In the genomic region with DNA sequence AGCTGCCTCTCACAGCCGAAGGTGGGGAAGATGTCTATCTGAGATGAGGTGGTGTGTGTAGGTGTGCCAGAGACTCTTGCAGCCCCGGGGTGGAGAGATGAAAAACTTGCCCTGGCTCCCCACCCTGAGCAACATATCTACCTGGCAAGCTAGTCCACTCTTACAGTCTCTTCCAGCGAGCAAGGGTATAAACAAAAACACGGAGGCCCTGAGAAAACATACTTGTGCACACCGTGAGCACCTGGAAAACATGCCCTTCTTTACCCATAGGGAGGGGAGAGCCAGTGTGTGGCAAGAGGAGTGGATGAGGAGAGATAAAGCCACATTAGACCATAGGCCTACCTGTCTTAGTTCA, we compare ENCODE assay signal across 19 mouse cellular contexts. TPM values are rescaled to one million over a fixed set of nuclear protein-coding genes. Genes with fewer than 3 reads are reported as not detected.
DNase-seq lines count a peak whose midpoint lies in the region; ATAC-seq and TF ChIP-seq lines count a peak whose summit lies in the region.
"Had no signal": no experiment of that assay in that cellular context is flagged by ENCODE, and none has a peak within 500 bp of the region (broad histone marks: within the 10 kb centered on the region; RNA-seq: fewer than 3 reads in every experiment).

No protein-coding gene starts in this region.

- TF ChIP-seq CTCF in gastrocnemius, adult 2 months (IDR thresholded peaks at IDR 0.05) = no peak
- TF ChIP-seq CTCF in intestine, postnatal 0 days (IDR thresholded peaks at IDR 0.05; ENCODE audit: low read depth) = no peak
- TF ChIP-seq CTCF in thymus, adult 2 months (IDR thresholded peaks at IDR 0.05; ENCODE audit: borderline replicate concordance, control insufficient read depth, extremely low read depth, insufficient read depth, low read length, poor library complexity) = no peak

- DNase-seq in gastrocnemius, adult 2 months = no peak
- DNase-seq in gastrocnemius, postnatal 25 days = no peak
- no peak for DNase-seq in thymus, adult 2 months
- DNase-seq in thymus, postnatal 10 days (ENCODE audit: low spot score in 2 of 2) = no peak
- DNase-seq in cerebellum, adult 8-10 months = no peak
- DNase-seq: adrenal gland, postnatal 14 days; cerebellum, adult 11-12 months; cerebellum, adult 9-11 months; cerebellum, postnatal 36 days; gastrocnemius, postnatal 10 days; heart, postnatal 10 days had no signal

- peak overlapping the region; percentile 35 for H3K4me3 ChIP-seq in gastrocnemius, adult 2 months
- H3K4me3 ChIP-seq in intestine, embryonic 16.5 days (ENCODE audit: low read length) = no peak overlapping the region
- no peak overlapping the region for H3K4me3 ChIP-seq in intestine, postnatal 0 days (ENCODE audit: low read depth, low read length)
- H3K4me3 ChIP-seq in thymus, adult 2 months (ENCODE audit: control insufficient read depth, insufficient read depth, low read length) = no peak overlapping the region
- no peak overlapping the region for H3K4me3 ChIP-seq in stomach, embryonic 15.5 days (replicated peaks)
- H3K4me3 ChIP-seq: embryonic facial prominence, embryonic 13.5 days; forebrain, embryonic 12.5 days; heart, embryonic 13.5 days; hindbrain, embryonic 15.5 days had no signal

- no peak overlapping the region for H3K9ac ChIP-seq in intestine, embryonic 16.5 days (ENCODE audit: low read depth, low read length)
- H3K9ac ChIP-seq in intestine, postnatal 0 days (ENCODE audit: low read depth, low read length) = no peak overlapping the region
- H3K9ac ChIP-seq in stomach, embryonic 15.5 days = no peak overlapping the region
- H3K9ac ChIP-seq: embryonic facial prominence, embryonic 13.5 days; forebrain, embryonic 12.5 days; heart, embryonic 13.5 days; hindbrain, embryonic 15.5 days had no signal

- intact Hi-C loops in gastrocnemius, adult 2 months (cut with DNase I) = loop anchor here (10.0 kb wide), 1 partner anchor 1558 kb away; a partner anchor contains a TSS

- H3K27ac ChIP-seq in gastrocnemius, adult 2 months = peak overlapping the region; percentile 80
- H3K27ac ChIP-seq in intestine, embryonic 16.5 days (ENCODE audit: low read length) = no peak overlapping the region
- H3K27ac ChIP-seq in intestine, postnatal 0 days (ENCODE audit: low read depth, low read length) = no peak overlapping the region
- H3K27ac ChIP-seq in thymus, adult 2 months (ENCODE audit: control insufficient read depth, insufficient read depth, low read length) = peak overlapping the region; percentile 27; the same call in 1 of the 2 replicates
- H3K27ac ChIP-seq in stomach, embryonic 15.5 days = no peak overlapping the region
- H3K27ac ChIP-seq: embryonic facial prominence, embryonic 13.5 days; forebrain, embryonic 12.5 days; heart, embryonic 13.5 days; hindbrain, embryonic 15.5 days had no signal

- H3K36me3 ChIP-seq in intestine, embryonic 16.5 days (ENCODE audit: control insufficient read depth, insufficient read depth, low read length) = no peaks in the 10 kb centered on the region
- H3K36me3 ChIP-seq in intestine, postnatal 0 days (ENCODE audit: control insufficient read depth, insufficient read depth) = peaks cover 19% of the 10 kb centered on the region; the same call in 1 of the 2 replicates
- H3K36me3 ChIP-seq in thymus, adult 2 months (ENCODE audit: control insufficient read depth, insufficient read depth, low read length) = no peaks in the 10 kb centered on the region
- no peaks in the 10 kb centered on the region for H3K36me3 ChIP-seq in stomach, embryonic 15.5 days
- H3K36me3 ChIP-seq: hindbrain, embryonic 15.5 days had no signal

- no peaks in the 10 kb centered on the region for H3K27me3 ChIP-seq in intestine, embryonic 16.5 days (replicated peaks; ENCODE audit: control insufficient read depth, insufficient read depth, low read length)
- no peaks in the 10 kb centered on the region for H3K27me3 ChIP-seq in intestine, postnatal 0 days (replicated peaks; ENCODE audit: control insufficient read depth, insufficient read depth, low read length)
- H3K27me3 ChIP-seq in thymus, adult 2 months (ENCODE audit: control insufficient read depth, insufficient read depth, low read length) = no peaks in the 10 kb centered on the region
- H3K27me3 ChIP-seq in stomach, embryonic 15.5 days (replicated peaks) = no peaks in the 10 kb centered on the region
- H3K27me3 ChIP-seq: embryonic facial prominence, embryonic 13.5 days; forebrain, embryonic 12.5 days; heart, embryonic 13.5 days; hindbrain, embryonic 15.5 days; Patski had no signal

- H3K9me3 ChIP-seq in intestine, embryonic 16.5 days (ENCODE audit: control insufficient read depth, low read length) = no peaks in the 10 kb centered on the region
- no peaks in the 10 kb centered on the region for H3K9me3 ChIP-seq in intestine, postnatal 0 days (ENCODE audit: control insufficient read depth)
- H3K9me3 ChIP-seq in stomach, embryonic 15.5 days = no peaks in the 10 kb centered on the region
- H3K9me3 ChIP-seq: embryonic facial prominence, embryonic 13.5 days; forebrain, embryonic 12.5 days; heart, embryonic 13.5 days; hindbrain, embryonic 15.5 days had no signal

- H3K4me2 ChIP-seq in intestine, embryonic 16.5 days (ENCODE audit: low read depth, low read length) = no peak overlapping the region
- no peak overlapping the region for H3K4me2 ChIP-seq in intestine, postnatal 0 days (replicated peaks; ENCODE audit: low read depth)
- H3K4me2 ChIP-seq in stomach, embryonic 15.5 days = 0 out of 2 replicates have a peak overlapping the region, but pooled peaks have one; percentile 19
- H3K4me2 ChIP-seq: embryonic facial prominence, embryonic 13.5 days; forebrain, embryonic 12.5 days; heart, embryonic 13.5 days; hindbrain, embryonic 15.5 days had no signal

- no peak for TF ChIP-seq POLR2A in thymus, adult 2 months (IDR thresholded peaks at IDR 0.05; ENCODE audit: control insufficient read depth, extremely low read depth, insufficient read depth, low read length, poor library complexity)

- 85% methylated on average over 5 of the region's 5 CpGs for WGBS in intestine, embryonic 16.5 days
- WGBS in intestine, postnatal 0 days = 71% methylated on average over 5 of the region's 5 CpGs
- 38% methylated on average over 5 of the region's 5 CpGs for WGBS in thymus, adult 2 months
- 72% methylated on average over 5 of the region's 5 CpGs for WGBS in stomach, embryonic 15.5 days

- 0 out of 2 replicates have a peak, but pooled peaks have one; percentile 4 for ATAC-seq in intestine, embryonic 16.5 days
- ATAC-seq in intestine, postnatal 0 days = no peak
- no peak for ATAC-seq in stomach, embryonic 15.5 days (ENCODE audit: insufficient read depth, low FRiP score, low read depth)

- H3K4me1 ChIP-seq in intestine, embryonic 16.5 days (ENCODE audit: control insufficient read depth, insufficient read depth, low read length) = peaks cover 31% of the 10 kb centered on the region
- no peaks in the 10 kb centered on the region; the same call in 1 of the 2 replicates for H3K4me1 ChIP-seq in intestine, postnatal 0 days (replicated peaks; ENCODE audit: control insufficient read depth, insufficient read depth, low read length)
- H3K4me1 ChIP-seq in thymus, adult 2 months (replicated peaks; ENCODE audit: control insufficient read depth, insufficient read depth, low read length) = peaks cover 29% of the 10 kb centered on the region
- peaks cover 29% of the 10 kb centered on the region for H3K4me1 ChIP-seq in stomach, embryonic 15.5 days

RNA-seq across cellular contexts. Expression of a gene that starts 13.8 kb away (rescaled TPM):
- 10 to 100 TPM; 39.2 to 41.3 TPM for total RNA-seq in gastrocnemius, adult 2 months (2021)
- total RNA-seq in gastrocnemius, postnatal 25 days (2021) = 10 to 100 TPM; 34.9 to 37.6 TPM
- polyA plus RNA-seq in intestine, embryonic 16.5 days (2015; fragmentation: Nextera tagmentation; extraction: Ambion mirVana) = 17.8 and 24.8 TPM in 2 replicates
- polyA plus RNA-seq in intestine, postnatal 0 days (2015; fragmentation: Nextera tagmentation; extraction: Ambion mirVana) = 27.7 and 33.8 TPM in 2 replicates
- 16.5 and 23.3 TPM in 2 replicates for polyA plus RNA-seq in thymus, adult 2 months (2012; rRNA removed)
- 49.6 and 53.1 TPM in 2 replicates for polyA plus RNA-seq in stomach, embryonic 15.5 days (2015; fragmentation: Nextera tagmentation; extraction: Ambion mirVana)

Comparison
In these comparisons a context has a peak if more than half of its experiments do, and no peak if none do; other contexts are left out.
1. H3K27ac ChIP-seq: peak in gastrocnemius, adult 2 months (single experiment) and thymus, adult 2 months (single experiment); none in intestine, embryonic 16.5 days (single experiment), intestine, postnatal 0 days (single experiment) and stomach, embryonic 15.5 days (single experiment).